Mouse (Mus musculus): ENCODE data around the gene Gpsm3. TPM values are rescaled to one million over a fixed set of nuclear protein-coding genes. Genes with fewer than 3 reads are reported as not detected.

The Gpsm3 gene
- total RNA-seq, 4 experiments from 2014 or later: 2.1 to 4.2 (median 3.4) TPM

DNA sequence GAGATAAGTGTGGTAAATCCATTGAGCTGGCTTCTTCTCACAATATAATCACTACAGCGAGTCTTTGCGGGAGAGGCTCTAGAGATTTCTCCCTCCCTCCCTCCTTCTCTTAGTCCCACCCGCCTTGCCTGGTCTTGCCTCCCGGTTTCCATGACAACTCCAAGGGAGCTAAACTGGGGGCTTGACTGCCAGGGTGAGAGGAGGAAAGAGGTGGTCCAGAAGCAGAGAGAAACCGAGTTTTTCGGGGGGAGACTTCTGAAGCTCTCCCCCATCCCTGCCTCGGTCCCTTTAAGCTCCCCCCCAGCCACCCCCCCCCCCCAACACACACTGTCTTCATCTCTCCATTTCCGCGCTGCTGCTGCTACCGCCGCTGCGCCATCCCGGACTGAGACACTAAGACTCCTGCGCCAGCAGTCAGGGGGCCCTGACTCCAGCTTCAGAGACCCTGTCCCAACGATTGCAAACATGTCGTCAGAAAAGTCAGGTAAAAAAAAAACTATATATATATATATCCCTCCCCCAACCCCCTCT, 39.7 kb downstream of the Gpsm3 start, which contains the start of gene Prrt1:
TSS of gene Prrt1 (plus strand) at position 313 of the 531 bp plus-strand sequence.
- DNase-seq (ENCODE audit: low spot score in 2 of 2): peak in 1 of 2 experiments; percentile 74

DNA sequence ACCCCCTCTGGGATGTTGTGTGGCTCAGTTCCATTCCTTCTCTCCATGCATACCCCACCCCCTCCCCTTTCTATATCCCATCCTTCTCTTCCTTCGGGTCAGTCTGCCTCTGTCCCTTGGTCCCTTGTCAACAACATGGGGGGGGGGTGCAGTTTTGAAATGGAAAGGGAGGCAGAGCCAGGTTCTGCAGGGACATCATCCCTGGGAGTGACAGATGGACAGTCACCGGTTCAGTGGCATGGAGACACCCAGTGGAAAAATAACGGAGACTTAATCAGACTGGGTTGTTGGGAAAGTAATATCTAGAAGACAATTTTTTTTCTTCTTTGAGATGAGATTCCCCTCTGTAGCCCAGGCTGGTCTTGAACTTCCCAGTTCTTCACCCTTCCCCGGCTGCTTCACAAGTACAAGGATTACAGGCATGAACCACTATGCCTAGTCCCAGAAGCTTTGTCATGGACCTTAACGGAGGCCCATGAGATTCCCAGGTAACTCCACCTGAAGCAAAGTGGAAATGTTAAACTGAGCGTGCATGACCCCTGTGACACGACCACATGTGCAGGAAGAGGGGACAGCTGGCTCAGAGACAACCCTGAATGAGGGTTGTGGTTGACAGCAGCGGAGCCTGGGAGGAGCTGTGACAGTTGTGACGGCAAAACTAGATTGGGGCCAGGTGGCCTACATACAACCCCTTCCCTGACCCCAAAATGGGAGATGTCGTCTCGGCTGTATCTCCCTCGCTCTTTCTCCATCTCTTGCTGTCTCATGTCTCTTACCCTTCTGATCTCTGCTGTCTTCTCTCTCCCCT, 40.4 kb downstream of the Gpsm3 start:
- no peak for DNase-seq (ENCODE audit: low spot score in 2 of 2)

DNA sequence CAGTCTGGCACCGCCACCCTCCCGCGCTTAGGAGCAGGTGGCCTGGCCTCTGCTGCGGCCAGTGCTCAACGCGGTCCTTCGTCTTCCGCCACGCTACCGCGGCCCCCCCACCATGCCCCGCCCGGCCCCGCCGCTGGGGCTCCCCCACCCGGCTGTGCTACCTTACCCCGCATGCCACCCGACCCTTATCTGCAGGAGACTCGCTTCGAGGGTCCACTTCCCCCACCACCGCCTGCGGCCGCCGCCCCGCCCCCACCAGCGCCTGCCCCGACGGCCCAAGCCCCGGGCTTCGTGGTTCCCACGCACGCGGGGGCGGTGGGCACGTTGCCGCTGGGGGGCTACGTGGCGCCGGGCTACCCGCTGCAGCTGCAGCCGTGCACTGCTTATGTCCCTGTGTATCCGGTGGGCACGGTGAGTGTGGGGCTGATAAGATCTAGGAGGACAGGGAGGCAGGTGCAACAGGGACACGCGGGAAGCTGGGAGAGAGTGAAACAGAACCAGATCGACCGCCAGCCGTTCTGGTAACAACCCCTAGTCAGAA, 41.2 kb downstream of the Gpsm3 start:
- DNase-seq (ENCODE audit: low spot score in 2 of 2): no peak

DNA sequence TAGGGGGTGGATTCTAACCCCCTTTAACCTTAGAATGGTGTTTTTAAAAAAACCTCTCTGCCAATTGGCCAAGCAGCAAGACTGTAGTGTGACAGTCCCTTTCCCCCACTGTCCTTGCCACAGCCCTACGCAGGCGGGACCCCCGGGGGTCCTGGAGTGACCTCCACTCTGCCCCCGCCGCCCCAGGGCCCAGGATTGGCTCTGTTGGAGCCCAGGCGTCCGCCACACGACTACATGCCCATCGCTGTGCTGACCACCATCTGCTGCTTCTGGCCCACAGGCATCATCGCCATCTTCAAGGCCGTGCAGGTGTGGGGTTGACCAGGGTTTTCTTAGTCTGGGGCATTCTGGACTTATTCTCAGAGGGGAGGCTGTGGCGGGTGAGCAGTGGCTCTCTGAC, 42.0 kb downstream of the Gpsm3 start:
- no peak for DNase-seq (ENCODE audit: low spot score in 2 of 2)

DNA sequence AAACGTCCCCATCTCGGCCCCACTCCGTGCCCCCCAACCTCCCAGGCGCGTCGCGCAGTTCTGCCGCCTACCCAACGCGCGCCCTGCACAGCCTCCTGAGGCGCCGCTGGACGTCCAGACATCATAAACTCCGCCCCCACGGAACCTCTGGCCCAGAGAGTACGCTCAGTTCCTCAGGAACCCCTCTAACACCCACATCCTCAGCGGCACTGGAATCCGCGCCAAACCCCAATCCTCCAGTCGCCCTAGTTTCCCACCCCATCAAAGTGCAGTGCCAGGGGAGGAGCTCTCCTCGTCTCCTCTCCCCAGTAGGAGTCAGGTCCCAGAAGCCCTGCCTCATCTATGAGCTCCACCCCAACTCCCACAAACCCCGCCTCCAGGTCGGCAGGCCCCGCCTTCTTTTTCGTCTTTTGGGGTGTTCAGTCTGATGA, 42.7 kb downstream of the Gpsm3 start:
- peak; percentile 80 to 88 for DNase-seq (ENCODE audit: low spot score in 2 of 2)

DNA sequence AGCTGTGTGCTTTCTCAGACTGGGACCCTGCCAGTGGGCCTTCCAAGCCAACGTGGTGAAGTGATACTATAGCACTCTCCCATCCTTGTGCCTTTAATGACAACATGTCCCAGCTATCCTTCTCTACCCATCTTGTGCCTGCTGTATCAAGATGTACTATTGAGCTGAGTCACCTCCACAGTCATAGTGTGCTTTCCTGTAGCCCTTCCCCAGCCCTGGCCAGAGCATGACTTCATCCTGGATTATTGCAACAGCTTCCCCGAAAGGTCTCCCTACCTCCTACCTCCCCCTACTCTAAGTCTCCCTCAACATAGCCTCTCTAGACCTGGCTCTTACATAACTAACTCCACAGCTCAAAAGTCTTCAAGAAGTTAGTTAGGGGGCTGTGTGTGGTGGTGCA, 46.1 kb downstream of the Gpsm3 start:
- no peak for DNase-seq (ENCODE audit: low spot score in 2 of 2)

DNA sequence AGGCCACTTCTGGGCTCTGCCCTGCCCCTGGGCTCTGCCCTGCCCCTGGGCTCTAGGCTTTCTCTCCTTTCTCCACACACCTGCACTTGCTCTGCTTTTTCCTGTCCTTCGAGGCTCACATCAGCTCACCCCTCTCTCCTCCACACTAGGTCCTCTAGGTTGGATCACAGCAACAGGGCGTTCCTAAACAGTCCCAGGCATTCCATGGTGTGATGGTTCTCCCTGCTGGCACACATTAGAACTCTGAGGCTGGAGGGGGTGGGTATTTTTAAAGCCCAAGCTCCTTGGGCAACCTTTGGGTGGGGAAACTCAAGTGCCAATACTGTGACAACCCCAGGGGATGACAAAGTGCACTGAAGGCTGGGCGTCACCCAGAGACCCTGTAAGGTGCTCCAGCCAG, 47.9 kb downstream of the Gpsm3 start:
- no peak for DNase-seq (ENCODE audit: low spot score in 2 of 2)

DNA sequence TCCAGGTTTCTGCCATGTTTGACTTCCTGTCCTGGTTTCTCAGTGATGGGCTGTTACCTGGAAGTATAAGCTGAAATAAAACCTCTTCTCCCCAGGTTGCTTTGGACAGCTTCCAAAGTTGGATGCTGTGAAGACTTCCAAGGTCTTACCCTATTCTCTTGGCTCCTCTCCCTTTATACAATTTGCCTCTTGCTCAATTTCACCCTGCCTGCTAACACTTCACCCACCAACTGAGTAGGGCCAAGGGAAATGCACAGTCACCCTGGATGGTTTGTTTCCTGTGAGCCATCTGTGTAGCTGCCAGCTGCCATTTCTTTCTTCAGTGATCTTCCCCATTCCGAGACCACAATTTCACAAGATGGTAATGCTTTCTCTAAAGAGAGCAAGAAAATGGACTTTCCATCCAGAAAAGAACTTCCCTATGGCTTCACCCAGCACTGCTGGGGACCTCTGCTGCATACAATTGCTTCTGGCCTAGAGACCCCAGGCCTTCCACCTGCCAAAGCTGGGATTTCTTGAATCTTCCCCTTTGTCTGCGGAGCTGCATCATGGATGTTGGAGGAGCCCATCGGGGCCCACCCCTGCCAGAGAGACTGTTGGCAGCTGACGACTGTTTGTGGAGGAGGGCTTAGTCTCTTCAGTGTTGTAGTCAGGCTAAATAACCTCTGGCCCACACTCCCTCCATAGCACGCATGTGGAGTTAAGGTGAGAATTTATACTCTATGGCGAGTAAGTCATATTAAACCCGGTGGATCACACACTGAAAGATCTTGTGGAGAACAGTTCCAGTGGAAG, 50.1 kb downstream of the Gpsm3 start:
- DNase-seq (ENCODE audit: low spot score in 2 of 2): no peak

DNA sequence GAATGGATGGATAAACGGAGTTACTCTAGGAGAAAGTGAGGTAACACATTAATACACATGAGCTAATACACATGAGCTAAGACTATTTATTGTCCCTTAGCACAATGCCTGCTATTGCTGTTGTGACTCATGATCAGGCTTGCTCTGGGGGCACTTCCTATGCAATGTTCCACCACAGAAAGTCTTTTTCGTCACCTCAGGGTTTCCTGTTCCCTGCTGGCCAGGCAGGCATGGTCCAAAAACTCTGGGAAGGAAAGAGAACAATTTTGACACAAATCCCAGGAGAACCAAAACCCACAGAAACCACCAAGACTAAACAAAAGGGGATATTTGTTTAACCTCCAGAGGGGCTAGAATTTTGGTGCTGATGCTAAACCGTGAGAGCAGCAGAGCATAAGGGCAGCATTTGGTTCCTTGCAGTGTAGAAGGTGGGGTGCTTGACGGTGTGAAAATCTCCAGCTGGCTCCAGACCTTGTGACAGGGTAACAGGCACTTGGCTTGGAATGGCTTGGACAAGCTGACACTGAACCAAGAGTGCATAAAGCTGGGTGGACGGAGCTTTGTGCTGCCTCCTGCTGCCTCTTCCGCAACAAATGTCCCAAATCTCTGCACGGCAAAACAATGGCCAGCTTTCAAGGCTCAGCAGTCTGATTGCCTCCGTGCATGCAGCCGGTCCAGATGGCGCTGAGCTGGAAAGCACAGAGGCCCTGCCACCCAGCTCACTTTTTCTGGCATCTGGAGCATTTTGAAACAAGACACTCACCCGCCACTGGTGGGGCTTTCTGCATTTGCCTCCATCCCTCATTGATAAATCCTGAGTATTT, 51.4 kb downstream of the Gpsm3 start:
- no peak for DNase-seq (ENCODE audit: low spot score in 2 of 2)

Other genes with a start within 250 kb of the Gpsm3 start
- under 1 TPM; 0.49 to 0.82 (median 0.63) TPM for gene Btnl2, start 235.0 kb upstream of the Gpsm3 start, total RNA-seq (2022)
- not detected for gene Btnl1, start 212.7 kb upstream of the Gpsm3 start, total RNA-seq (2022)
- gene BC051142, start 191.0 kb upstream of the Gpsm3 start, total RNA-seq (2022): 1 to 10 TPM; 3.3 to 5.1 (median 4.3) TPM
- gene Btnl4, start 112.5 kb upstream of the Gpsm3 start, total RNA-seq (2022): not detected
- gene Btnl6, start 72.5 kb upstream of the Gpsm3 start, total RNA-seq (2022): not detected
- 10 to 100 TPM in 1 of 4 experiments, 1 to 10 TPM in 3; 9.4 to 13.0 (median 9.6) TPM for gene Notch4, start 25.5 kb upstream of the Gpsm3 start, total RNA-seq (2022)
- gene Pbx2, start 1.5 kb downstream of the Gpsm3 start, total RNA-seq (2022): 10 to 100 TPM; 59.5 to 66.5 (median 62.6) TPM
- under 1 TPM; 0.39 to 0.83 (median 0.54) TPM for gene Ager, start 8.1 kb downstream of the Gpsm3 start, total RNA-seq (2022)
- gene Rnf5, start 13.9 kb downstream of the Gpsm3 start, total RNA-seq (2022): 10 to 100 TPM; 73.3 to 77.6 (median 76.0) TPM
- 100 to 1,000 TPM; 150 to 164 (median 155) TPM for gene Agpat1, start 14.5 kb downstream of the Gpsm3 start, total RNA-seq (2022)
- 1 to 10 TPM; 3.0 to 4.9 (median 3.4) TPM for gene Egfl8, start 26.2 kb downstream of the Gpsm3 start, total RNA-seq (2022)
- gene Ppt2, start 38.7 kb downstream of the Gpsm3 start, total RNA-seq (2022): 10 to 100 TPM; 38.1 to 48.6 (median 45.4) TPM
- 100 to 1,000 TPM in 3 of 4 experiments, 10 to 100 TPM in 1; 90.1 to 149 (median 116) TPM for gene Prrt1, start 39.7 kb downstream of the Gpsm3 start, total RNA-seq (2022)
- gene Fkbpl, start 55.0 kb downstream of the Gpsm3 start, total RNA-seq (2022): 10 to 100 TPM; 12.5 to 16.7 (median 14.8) TPM
- gene Atf6b, start 57.3 kb downstream of the Gpsm3 start, total RNA-seq (2022): 10 to 100 TPM; 46.3 to 56.8 (median 53.7) TPM
- gene Tnxb, start 80.7 kb downstream of the Gpsm3 start, total RNA-seq (2022): 1 to 10 TPM; 2.5 to 3.1 (median 2.8) TPM
- 100 to 1,000 TPM in 2 of 4 experiments, 10 to 100 TPM in 2; 27.2 to 188 (median 81.4) TPM for gene C4b, start 154.1 kb downstream of the Gpsm3 start, total RNA-seq (2022)
- gene Cyp21a1, start 214.8 kb downstream of the Gpsm3 start, total RNA-seq (2022): 1 to 10 TPM in 2 of 4 experiments, not detected in 2; 3.1 to 3.7 TPM
- 10 to 100 TPM; 45.3 to 49.5 (median 47.7) TPM for gene Stk19, start 247.1 kb downstream of the Gpsm3 start, total RNA-seq (2022)
- gene Dxo, start 247.2 kb downstream of the Gpsm3 start, total RNA-seq (2022): 10 to 100 TPM; 31.8 to 37.2 (median 34.0) TPM

Data from left cerebral cortex, adult 8-10 months (tissue).